Mouse (Mus musculus) cerebellum, adult 8-10 months (tissue): ENCODE data around the gene Olfr1291-ps1.

ENCODE experiments used
- DNase-seq: peaks from one replicate; pipeline ENCODE4 v3.0.0; 2022

The Olfr1291-ps1 gene

DNA sequence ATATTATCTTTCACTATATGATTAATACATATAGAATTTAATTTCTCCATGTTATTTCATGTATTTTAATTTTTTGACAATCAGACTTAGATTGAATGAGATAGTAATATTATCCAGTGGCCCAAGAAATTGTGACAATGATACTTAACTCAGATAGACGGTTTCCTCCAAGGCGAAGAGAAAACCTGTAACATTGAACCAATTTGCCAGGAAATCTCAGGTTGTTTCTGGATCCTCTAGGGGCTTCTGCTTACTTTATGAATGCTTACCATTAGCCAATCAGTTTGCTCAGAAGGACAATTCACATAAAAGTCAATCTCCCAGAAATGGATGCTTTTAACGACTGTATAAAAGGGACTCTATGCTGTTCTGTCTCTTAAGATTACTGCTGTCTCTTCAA lies at the start of gene Olfr1291-ps1:
Gene Olfr1291-ps1, plus strand, starts transcription at position 301 of the 400 bp plus-strand sequence.
- DNase-seq = no peak

DNA sequence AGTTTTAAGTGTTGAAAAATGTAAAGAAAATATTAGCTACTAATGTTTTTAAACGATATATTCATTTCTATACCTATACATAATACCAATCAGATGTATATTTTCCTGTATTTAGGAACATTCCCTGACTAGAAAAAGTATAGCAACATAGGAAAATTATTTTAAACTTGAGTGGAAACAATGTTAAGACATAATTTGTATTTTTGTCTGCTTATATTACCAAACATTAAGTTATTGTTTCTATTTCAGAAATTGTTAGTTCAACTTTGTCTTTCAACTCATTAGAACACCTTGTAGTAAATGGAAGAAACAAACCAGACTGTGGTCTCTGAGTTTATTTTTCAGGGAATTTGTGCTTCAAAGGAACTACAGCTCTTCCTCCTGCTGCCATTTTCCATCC lies 48.1 kb upstream of the Olfr1291-ps1 start, which contains the start of gene Olfr1287:
Gene Olfr1287, plus strand, starts transcription at position 301 of the 400 bp plus-strand sequence.
- no peak for DNase-seq

DNA sequence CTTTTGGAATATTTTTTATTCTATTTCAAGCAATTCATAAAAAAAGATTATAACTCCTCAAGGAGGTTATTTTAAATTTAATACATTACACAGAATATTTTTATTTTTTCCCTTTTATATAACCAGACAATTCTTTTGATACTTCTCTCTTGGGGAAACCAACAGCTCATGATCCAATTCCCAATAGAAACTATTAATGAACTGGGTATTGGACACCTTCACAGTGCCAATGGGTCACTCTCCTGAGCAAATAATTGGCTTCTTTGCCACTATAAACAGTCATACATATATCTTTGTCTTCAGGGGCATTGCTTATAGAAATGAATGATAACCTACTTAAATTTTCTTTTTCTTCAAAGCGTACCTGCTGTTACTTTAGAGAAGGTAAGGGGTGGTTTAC lies 23.2 kb upstream of the Olfr1291-ps1 start, which contains the start of gene Olfr1288:
Gene Olfr1288, plus strand, starts transcription at position 301 of the 400 bp plus-strand sequence.
- DNase-seq = no peak

DNA sequence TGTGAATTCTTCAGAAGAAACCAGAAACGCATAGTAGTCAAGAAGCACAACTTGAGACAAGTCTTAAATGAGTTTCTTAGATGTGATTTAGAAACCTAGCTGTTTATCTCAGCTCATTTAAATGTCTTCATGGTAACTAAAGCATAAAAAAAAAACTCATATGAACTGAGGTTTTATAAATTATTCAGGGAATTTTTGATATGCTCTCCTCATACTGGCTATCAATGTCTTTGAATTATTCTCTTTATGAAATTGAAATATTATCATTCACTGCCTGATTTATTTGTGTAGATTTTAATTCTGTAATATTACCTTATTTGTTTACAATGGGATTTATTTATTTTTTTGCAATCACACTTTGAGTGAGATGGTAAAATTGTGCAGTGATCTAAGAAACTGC lies 16.5 kb upstream of the Olfr1291-ps1 start, which contains the start of gene Olfr1289:
Gene Olfr1289, plus strand, starts transcription at position 301 of the 400 bp plus-strand sequence.
- no peak for DNase-seq

DNA sequence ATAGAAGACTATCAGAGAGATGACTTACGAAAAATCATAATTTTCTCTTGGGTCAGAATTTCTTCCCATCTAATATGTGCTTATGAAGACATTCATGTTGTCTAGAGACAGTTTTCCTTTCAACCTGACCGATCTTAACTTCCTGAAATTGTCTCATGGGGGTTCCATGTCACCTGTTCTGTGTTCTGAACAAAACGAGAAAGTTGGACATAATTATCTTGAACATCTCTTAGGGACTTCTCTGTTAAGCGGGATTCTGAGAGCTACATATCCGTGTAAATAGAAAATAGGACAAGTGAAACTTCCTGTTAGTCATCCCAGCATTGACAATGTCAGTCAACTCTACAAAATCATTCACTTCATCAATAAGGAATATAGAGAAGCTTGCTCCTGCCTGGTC lies 3.3 kb upstream of the Olfr1291-ps1 start, which contains the start of gene Olfr1290:
Gene Olfr1290, minus strand, starts transcription at position 101 of the 400 bp plus-strand sequence.
- no peak for DNase-seq

DNA sequence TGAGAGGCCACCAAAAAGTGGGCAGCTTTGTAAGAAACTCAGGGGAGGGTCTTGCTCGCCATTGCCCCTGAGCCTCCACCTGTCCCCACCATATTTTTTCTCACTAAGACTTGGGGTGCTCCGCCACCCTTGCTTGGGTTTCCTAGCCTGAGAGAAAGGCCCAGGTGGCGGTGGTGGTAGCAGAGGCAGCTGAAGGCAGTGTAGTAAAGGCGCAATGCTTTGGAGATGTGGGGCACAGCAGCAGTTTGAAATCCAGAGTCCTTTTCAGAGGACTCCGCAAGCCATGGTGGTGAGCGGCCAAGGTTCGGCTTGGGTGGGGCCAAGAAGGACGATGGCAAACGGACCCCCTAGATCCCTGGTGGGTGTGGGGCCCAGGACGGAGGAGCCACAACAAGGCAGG lies 20.5 kb downstream of the Olfr1291-ps1 start:
- no peak for DNase-seq

DNA sequence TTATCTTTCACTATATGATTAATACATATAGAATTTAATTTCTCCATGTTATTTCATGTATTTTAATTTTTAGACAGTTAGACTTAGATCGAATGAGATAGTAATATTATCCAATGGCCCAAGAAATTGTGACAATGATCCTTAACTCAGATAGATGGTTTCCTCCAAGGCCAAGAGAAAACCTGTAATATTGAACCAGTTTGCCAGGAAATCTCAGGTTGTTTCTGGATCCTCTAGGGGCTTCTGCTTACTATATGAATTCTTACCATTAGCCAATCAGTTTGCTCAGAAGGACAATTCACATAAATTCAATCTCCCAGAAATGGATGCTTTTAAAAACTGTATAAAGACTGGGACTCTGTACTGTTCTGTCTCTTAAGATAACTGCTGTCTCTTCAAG lies 27.9 kb downstream of the Olfr1291-ps1 start, which contains the start of gene Olfr1293-ps:
Gene Olfr1293-ps, plus strand, starts transcription at position 301 of the 400 bp plus-strand sequence.
- no peak for DNase-seq

DNA sequence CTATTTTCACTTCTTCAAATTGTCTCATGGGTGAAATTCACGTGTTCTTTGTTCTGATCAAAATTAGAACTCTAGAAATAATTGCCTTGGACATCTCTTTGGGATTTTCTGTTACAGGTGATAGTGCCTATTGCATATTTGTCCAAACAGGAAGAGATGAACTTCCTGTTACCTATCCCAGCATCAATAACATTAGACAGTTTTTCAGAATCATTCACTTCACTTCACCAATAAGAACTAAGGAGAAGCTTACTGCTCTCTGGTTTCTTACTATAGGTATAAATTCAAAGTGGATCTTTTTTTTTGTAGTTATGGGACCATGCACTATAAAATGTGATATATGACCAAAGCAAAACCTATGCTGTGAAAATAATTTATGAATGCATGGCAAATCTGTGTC lies 43.2 kb downstream of the Olfr1291-ps1 start, which contains the start of gene Olfr1294:
Gene Olfr1294, minus strand, starts transcription at position 101 of the 400 bp plus-strand sequence.
- DNase-seq = no peak
